Mouse (Mus musculus) layer of hippocampus, adult 9-11 months (tissue): ENCODE results near the gene Slc38a2.

Source experiments
- DNase-seq: peaks from one replicate; pipeline ENCODE4 v3.0.0; 2022

Gene Slc38a2

GRCm38 (mm10) chr15:96695455-96696421 lies 3.8 kb downstream of the Slc38a2 start:
- DNase-seq: peak; percentile 38

- DNase-seq: no peak
Observed at GRCm38 (mm10) chr15:96694988-96695387, 4.5 kb downstream of the Slc38a2 start.

- peak; percentile 71 for DNase-seq
Observed at GRCm38 (mm10) chr15:96693688-96694087, 5.8 kb downstream of the Slc38a2 start.

- no peak for DNase-seq
Observed at GRCm38 (mm10) chr15:96692401-96692800, 7.1 kb downstream of the Slc38a2 start.

GRCm38 (mm10) chr15:96691381-96691780 lies 8.1 kb downstream of the Slc38a2 start:
- DNase-seq: no peak

GRCm38 (mm10) chr15:96690829-96691228 lies 8.7 kb downstream of the Slc38a2 start:
- no peak for DNase-seq

- no peak for DNase-seq
Observed at GRCm38 (mm10) chr15:96689919-96690318, 9.6 kb downstream of the Slc38a2 start.

- no peak for DNase-seq
Observed at GRCm38 (mm10) chr15:96688784-96689318, 10.7 kb downstream of the Slc38a2 start.

- no peak for DNase-seq
Observed at GRCm38 (mm10) chr15:96688036-96688435, 11.5 kb downstream of the Slc38a2 start.

GRCm38 (mm10) chr15:96687366-96687765 lies 12.2 kb downstream of the Slc38a2 start:
- no peak for DNase-seq

GRCm38 (mm10) chr15:96686201-96687159 lies 13.1 kb downstream of the Slc38a2 start:
- no peak for DNase-seq

- DNase-seq: no peak
Observed at GRCm38 (mm10) chr15:96685273-96685672, 14.3 kb downstream of the Slc38a2 start.

- no peak for DNase-seq
Observed at GRCm38 (mm10) chr15:96684132-96684830, 15.2 kb downstream of the Slc38a2 start.

GRCm38 (mm10) chr15:96678871-96679773 lies 20.4 kb downstream of the Slc38a2 start:
- no peak for DNase-seq

GRCm38 (mm10) chr15:96676518-96676917 lies 23.0 kb downstream of the Slc38a2 start:
- DNase-seq: no peak

GRCm38 (mm10) chr15:96675744-96676143 lies 23.8 kb downstream of the Slc38a2 start:
- DNase-seq: no peak

- DNase-seq: no peak
Observed at GRCm38 (mm10) chr15:96675055-96675454, 24.5 kb downstream of the Slc38a2 start.

GRCm38 (mm10) chr15:96674089-96674488 lies 25.4 kb downstream of the Slc38a2 start:
- no peak for DNase-seq

- no peak for DNase-seq
Observed at GRCm38 (mm10) chr15:96669721-96670120, 29.8 kb downstream of the Slc38a2 start.

- peak; percentile 45 for DNase-seq
Observed at GRCm38 (mm10) chr15:96666663-96667062, 32.9 kb downstream of the Slc38a2 start.

GRCm38 (mm10) chr15:96665889-96666288 lies 33.6 kb downstream of the Slc38a2 start:
- DNase-seq: peak; percentile 73
